Mouse (Mus musculus): ENCODE measurements at regions not wholly inside any gene's neighbourhood (a gene's known extent, or its start where the extent isn't known, plus 50 kb on each side); places are given as distances from the start of the nearest gene placed in this dataset.

GRCm38 (mm10) chr4:105377469-105378187 lies 220.5 kb downstream of the Plpp3 start:
- ATAC-seq (replicated peaks; ENCODE audit: poor library complexity, severe bottlenecking): no peak

GRCm38 (mm10) chr4:105384826-105385225 lies 227.7 kb downstream of the Plpp3 start:
- no peak for ATAC-seq (replicated peaks; ENCODE audit: poor library complexity, severe bottlenecking)

GRCm38 (mm10) chr4:105385481-105385880 lies 228.3 kb downstream of the Plpp3 start:
- ATAC-seq (replicated peaks; ENCODE audit: poor library complexity, severe bottlenecking): no peak

- ATAC-seq (replicated peaks; ENCODE audit: poor library complexity, severe bottlenecking): no peak
Measured at GRCm38 (mm10) chr4:105390378-105390777, 233.2 kb downstream of the Plpp3 start.

GRCm38 (mm10) chr4:105394366-105394765 lies 237.2 kb downstream of the Plpp3 start:
- no peak for ATAC-seq (replicated peaks; ENCODE audit: poor library complexity, severe bottlenecking)

GRCm38 (mm10) chr4:105397451-105397850 lies 240.3 kb downstream of the Plpp3 start:
- ATAC-seq (replicated peaks; ENCODE audit: poor library complexity, severe bottlenecking): no peak

- ATAC-seq (replicated peaks; ENCODE audit: poor library complexity, severe bottlenecking): no peak
Measured at GRCm38 (mm10) chr4:105402021-105402420, 244.9 kb downstream of the Plpp3 start.

GRCm38 (mm10) chr4:105403169-105403568 lies 246.0 kb downstream of the Plpp3 start:
- no peak for ATAC-seq (replicated peaks; ENCODE audit: poor library complexity, severe bottlenecking)

- no peak for ATAC-seq (replicated peaks; ENCODE audit: poor library complexity, severe bottlenecking)
Measured at GRCm38 (mm10) chr4:105403686-105404085, 246.5 kb downstream of the Plpp3 start.

- no peak for ATAC-seq (replicated peaks; ENCODE audit: poor library complexity, severe bottlenecking)
Measured at GRCm38 (mm10) chr4:105405728-105406127, 248.6 kb downstream of the Plpp3 start.

- no peak for ATAC-seq (replicated peaks; ENCODE audit: poor library complexity, severe bottlenecking)
Measured at GRCm38 (mm10) chr4:105406786-105407464, 249.8 kb downstream of the Plpp3 start.

GRCm38 (mm10) chr4:105408896-105409295 lies 251.7 kb downstream of the Plpp3 start:
- ATAC-seq (replicated peaks; ENCODE audit: poor library complexity, severe bottlenecking): no peak

GRCm38 (mm10) chr4:105417166-105417565 lies 260.0 kb downstream of the Plpp3 start:
- ATAC-seq (replicated peaks; ENCODE audit: poor library complexity, severe bottlenecking): no peak

- ATAC-seq (replicated peaks; ENCODE audit: poor library complexity, severe bottlenecking): no peak
Measured at GRCm38 (mm10) chr4:105422466-105422865, 265.3 kb downstream of the Plpp3 start.

GRCm38 (mm10) chr4:105423727-105424201 lies 266.6 kb downstream of the Plpp3 start:
- ATAC-seq (replicated peaks; ENCODE audit: poor library complexity, severe bottlenecking): no peak

- no peak for ATAC-seq (replicated peaks; ENCODE audit: poor library complexity, severe bottlenecking)
Measured at GRCm38 (mm10) chr4:105425086-105425485, 267.9 kb downstream of the Plpp3 start.

GRCm38 (mm10) chr4:105427581-105427980 lies 270.4 kb downstream of the Plpp3 start:
- no peak for ATAC-seq (replicated peaks; ENCODE audit: poor library complexity, severe bottlenecking)

GRCm38 (mm10) chr4:105429381-105430100 lies 272.4 kb downstream of the Plpp3 start:
- ATAC-seq (replicated peaks; ENCODE audit: poor library complexity, severe bottlenecking): no peak

GRCm38 (mm10) chr4:105432461-105432860 lies 275.3 kb downstream of the Plpp3 start:
- ATAC-seq (replicated peaks; ENCODE audit: poor library complexity, severe bottlenecking): no peak

- no peak for ATAC-seq (replicated peaks; ENCODE audit: poor library complexity, severe bottlenecking)
Measured at GRCm38 (mm10) chr4:105437141-105437540, 280.0 kb downstream of the Plpp3 start.

Measured in granulocyte monocyte progenitor cell, adult 5-6 weeks (primary cell).